Mouse (Mus musculus) urinary bladder, postnatal 14 days (tissue): Measurements from ENCODE around the gene Dync1h1.

Source experiments
- DNase-seq: peaks from one replicate; pipeline ENCODE4 v3.0.0; 2021; ENCODE audit warnings: low spot score

The Dync1h1 gene

GRCm38 (mm10) chr12:110601241-110602218, at the start of gene Dync1h1:
Gene Dync1h1, plus strand, starts transcription at chr12:110601452.
- DNase-seq, result peak; percentile 95

GRCm38 (mm10) chr12:110552113-110552512, 49.1 kb upstream of the Dync1h1 start:
- no peak for DNase-seq

- no peak for DNase-seq
Measured at GRCm38 (mm10) chr12:110553362-110553761, 47.9 kb upstream of the Dync1h1 start.

- DNase-seq, result no peak
Measured at GRCm38 (mm10) chr12:110555536-110556240, 45.6 kb upstream of the Dync1h1 start.

DNA sequence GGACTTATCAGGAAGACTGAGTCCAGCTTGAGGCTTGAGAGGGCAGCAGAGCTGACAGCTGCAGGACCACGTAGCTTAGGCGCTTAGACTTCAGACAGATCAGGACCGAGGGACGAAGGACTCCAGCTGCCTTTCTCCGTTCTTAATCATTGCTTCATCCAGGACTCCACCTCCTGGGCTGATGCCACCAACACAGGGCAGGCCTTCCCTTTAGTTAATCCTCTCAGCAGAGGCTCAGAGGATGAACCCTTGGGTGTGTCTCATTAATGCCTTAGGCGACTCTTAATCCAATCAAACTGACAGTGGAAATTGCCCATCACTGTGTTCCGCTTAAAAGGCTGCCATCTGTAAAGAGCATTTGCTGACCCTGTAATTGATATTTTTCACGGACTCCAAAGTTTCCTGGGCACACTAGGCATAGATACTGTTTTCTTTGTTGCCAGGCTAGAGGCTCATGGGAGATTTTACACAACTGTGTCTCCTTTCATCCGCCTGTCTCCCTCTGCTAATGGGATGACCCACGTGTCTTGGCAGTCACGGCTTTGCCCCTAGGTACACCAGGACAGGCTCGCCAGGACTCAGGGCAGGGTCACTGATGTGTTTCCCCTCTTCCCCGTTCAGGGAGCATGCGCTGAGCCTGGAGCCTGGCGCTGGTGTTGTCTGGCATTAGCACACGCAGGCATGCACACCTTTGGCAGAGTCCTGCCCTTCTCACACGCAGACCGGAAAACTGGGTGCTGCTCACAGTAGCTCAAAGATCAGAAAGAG, 44.2 kb upstream of the Dync1h1 start:
- peak; percentile 70 for DNase-seq

- no peak for DNase-seq
Measured at GRCm38 (mm10) chr12:110558175-110558574, 43.1 kb upstream of the Dync1h1 start.

DNA sequence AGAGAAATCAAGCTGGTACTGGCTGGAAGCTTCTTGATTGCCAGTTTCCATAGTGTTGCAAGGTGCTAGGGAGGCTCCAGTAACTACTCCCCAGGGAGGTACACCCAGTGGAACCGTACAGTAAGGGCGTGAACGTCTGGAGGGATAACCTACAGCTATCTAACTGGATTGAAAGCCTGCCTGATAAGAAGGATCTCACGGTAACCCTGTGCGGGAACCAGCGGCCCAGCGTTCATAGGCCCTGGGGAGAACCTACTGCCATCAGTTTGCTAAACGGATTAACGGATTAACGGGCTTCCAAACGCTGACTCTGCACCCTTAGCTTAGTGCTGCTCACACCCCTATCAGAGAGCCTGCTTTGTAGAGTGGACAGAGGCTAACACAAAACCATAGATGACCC, 37.9 kb upstream of the Dync1h1 start:
- DNase-seq, result no peak

DNA sequence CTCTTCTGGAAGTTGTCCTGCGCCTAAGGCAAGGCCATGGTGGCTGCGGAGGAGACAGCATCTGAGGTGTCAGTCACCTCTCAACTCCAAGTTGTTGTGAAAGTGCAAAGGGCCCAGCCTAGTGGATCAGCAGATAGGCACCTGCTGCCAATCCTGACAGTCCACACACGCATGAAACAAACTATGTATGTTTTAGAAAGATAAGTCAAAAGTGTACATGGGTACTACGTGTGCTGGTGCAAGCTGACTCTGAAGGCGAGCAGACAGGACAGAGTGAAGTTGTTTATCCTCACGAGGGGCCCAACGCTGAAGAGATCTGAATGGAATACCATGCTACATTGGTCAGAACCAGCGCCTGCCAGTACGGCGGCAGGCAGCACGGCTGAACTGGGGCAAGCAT, 36.4 kb upstream of the Dync1h1 start:
- no peak for DNase-seq

DNA sequence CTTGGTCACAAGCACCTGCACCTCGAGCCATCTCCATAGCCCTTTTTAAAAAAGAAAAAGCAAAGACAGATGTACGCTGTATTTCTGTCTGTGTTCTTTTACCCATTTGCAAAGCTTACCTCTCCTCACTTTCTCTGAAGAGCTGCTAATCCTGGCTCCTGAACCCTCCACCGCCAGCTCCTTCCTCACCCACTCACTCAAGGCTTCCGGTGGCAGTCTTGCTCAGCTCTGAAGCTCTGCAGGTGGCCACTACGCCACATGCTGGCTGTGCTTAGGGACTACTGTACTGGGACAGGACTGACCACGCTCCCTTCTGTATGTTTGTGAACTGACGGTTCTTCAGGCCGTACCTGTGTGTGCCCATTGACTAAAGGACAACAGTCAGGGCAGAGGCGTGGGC, 34.9 kb upstream of the Dync1h1 start:
- no peak for DNase-seq

DNA sequence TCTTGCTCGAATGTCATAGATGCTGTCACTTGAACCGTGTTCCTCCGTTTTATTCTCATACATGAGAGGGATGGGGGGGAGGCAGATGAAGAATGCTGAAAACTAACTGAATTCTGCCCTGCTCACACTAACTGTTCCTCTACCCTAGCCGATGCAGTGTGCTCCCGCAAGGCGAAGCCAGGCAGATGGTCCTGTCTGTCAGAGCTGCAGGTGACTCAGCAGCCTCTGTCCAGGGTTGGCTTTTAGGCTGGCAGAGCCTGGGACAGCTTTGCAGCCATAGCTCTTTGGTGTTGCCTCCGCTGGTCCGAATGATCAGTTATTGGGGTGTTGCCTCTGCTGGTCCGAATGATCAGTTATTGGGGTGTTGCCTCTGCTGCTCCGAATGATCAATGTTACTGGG, 30.2 kb upstream of the Dync1h1 start:
- DNase-seq, result no peak

DNA sequence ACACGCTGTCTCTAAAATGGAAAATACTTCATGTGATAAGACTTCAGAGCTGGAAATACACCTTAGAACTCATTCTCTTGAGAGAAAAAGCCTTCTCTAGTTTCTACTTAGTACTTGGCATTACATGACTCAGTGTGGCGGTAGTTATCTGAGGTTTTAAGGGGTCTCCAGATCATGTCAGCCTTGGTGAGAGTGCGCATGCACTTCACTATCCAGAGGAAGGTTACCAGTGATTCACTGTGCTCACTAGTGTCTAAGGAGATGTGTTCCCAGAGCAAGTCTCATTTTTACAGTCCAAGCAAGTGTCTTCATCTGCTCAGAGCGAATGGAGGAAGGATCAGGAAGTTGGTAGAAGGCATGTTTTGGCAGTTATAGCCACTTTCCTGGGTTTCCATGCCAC, 28.9 kb upstream of the Dync1h1 start:
- no peak for DNase-seq

DNA sequence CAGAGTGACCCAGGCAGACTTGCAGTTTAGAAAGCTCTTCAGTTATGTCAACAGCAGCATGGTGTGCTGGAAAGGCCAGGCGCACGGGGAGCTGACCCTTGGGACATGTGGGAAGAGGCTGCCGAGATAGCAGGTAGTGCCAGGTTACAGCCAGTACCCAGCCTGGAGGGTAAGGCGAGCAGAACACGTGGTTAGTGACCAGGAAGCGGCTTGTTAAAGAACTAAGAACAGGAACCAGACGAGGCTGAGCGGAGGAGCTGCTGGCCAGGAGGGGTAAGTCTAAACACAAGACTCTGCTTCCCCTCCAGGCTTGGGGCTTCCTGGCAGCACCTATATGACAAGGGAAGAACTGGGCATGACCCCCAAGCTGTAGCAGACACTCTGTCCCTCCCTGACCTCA, 27.6 kb upstream of the Dync1h1 start:
- DNase-seq, result no peak

DNA sequence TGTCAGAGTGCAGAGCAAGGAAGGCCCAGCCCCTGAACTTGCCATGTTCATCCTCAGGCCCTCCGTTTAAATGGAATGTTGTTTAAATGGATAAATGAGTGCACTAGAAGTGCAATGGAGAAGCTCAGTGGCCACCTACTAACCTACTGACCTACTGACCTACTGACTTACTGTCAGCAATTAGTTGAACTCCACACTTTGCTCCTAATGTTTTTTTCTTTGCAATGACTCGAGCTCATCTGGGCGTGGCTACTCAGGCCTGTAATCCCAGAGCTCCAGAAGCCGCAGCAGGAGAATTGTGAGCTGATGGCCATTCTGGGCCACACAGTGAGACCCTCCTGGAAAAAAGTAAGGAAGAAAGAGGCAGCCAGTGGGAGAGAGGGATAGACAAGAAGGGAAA, 25.3 kb upstream of the Dync1h1 start:
- no peak for DNase-seq

DNA sequence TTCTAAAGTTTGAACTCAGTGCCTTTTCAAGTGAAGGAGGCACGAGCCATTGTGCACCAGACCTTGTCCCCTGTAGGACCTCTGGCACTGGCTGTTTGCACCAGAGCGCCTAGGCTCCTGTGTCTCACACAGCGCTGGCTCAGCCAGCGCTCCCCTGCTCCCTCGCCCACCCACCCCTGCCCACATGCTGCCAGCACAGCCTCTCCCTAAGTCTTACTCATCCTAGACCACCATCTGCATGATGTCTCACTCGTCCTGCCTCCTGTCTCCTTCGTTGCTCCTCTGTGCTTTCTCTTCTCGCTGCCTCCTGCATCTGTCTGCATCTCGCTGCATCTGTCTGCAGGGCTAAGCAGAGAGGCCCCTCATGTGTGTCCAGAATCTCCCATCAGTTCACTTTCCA, 22.9 kb upstream of the Dync1h1 start:
- DNase-seq, result no peak

DNA sequence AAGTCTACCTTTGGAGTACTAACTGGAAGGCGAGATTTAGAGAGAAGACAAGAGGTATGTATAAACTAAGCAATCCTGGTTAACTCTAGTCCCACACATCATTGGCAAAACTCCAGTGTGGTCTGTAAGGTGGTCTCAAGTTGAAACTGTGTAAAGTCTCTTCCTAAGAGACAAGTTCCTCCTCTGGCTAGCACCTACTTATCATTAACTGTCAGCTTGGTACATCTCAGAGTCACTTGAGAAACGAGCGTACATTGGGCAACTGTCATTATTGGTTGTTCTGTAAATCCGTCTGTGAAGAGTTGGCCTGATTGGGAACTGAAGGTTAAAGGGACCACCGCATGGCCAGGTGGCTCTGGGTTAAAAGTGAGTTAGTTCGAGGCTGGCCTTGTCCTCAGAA, 12.6 kb upstream of the Dync1h1 start:
- DNase-seq, result no peak

- DNase-seq, result no peak
Measured at GRCm38 (mm10) chr12:110590804-110591259, 10.4 kb upstream of the Dync1h1 start.

DNA sequence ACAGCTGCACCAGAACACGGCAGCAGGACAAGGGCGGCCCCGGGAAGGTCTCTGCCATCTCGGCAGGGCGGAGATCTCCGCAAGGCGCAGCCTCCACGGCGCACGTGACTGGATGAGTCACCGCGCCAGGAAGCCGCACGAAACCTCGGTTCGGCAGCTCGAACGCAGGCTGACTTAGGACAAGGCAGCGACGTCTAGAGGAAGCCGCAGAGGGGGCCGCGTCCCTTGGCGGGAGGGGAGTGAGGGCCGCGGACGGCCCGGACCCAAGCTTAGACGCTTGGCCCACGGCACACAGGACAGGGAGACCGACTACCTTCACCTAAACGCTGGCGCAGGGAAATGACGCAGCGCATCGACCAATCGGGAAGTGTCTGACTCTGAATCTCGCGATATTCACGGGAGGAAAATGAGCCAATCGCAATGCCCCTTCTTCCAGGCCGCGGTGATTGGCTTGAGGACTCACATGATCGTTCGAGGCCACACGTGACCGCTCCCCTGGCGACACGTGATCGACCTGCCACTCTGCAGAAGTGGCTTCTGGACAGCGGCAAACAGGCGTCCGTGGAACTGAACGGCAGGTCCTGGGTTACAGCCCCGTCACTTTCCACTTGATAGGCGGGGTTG, 9.9 kb upstream of the Dync1h1 start:
- DNase-seq, result peak; percentile 99

DNA sequence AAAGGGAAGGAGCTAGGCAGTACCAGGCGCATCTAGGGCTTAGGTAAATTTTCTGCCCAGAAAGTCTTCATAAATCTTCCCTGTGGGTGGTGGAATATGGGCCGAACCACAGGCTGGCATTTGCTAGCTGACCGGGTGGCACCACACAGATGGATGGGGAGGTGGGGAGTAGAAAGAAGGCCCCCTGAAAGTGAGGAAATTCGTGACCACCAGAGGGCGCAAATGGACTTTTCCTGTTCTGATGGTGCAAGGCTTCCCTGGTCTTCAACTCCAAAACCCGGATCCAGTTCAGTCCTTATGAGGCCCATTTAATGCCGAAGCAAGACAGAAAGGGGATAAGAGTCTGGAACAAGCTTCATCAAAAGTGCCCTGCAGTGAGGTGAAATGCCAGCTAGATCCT, 2.7 kb upstream of the Dync1h1 start:
- peak; percentile 65 for DNase-seq

- no peak for DNase-seq
Measured at GRCm38 (mm10) chr12:110599791-110600190, 1.5 kb upstream of the Dync1h1 start.

GRCm38 (mm10) chr12:110600225-110600991, 844 bp upstream of the Dync1h1 start:
- no peak for DNase-seq

- no peak for DNase-seq
Measured at GRCm38 (mm10) chr12:110606161-110606560, 4.9 kb downstream of the Dync1h1 start.
